Mouse (Mus musculus) midbrain, postnatal 0 days (tissue): ENCODE data around the gene Jmjd4. TPM values are rescaled to one million over a fixed set of nuclear protein-coding genes. Genes with fewer than 3 reads are reported as not detected.

ENCODE experiments used
- ATAC-seq: fragments of 200-750 bp; cut with Nextera tagmentation; 2 replicates; pipeline ENCODE4 v1.8.0; 2017; ENCODE audit warnings: moderate number of reproducible peaks, mild to moderate bottlenecking, moderate TSS enrichment, moderate library complexity; ENCODE audit not compliant: low FRiP score
- DNase-seq: peaks from one replicate; pipeline ENCODE4 v3.0.0-alpha.2; 2015; ENCODE audit warnings: low spot score
- H3K27ac ChIP-seq: fragments of 300-500 bp; sonication (generic); 2 replicates; pipeline ENCODE4 v1.5.1; 2014; ENCODE audit warnings: low read depth, mild to moderate bottlenecking, low read length, mixed read lengths
- H3K27me3 ChIP-seq: fragments of 300-500 bp; sonication (generic); 2 replicates; pipeline ENCODE4 v1.6.1; 2014; ENCODE audit warnings: low read length, control low read depth, mixed read lengths; ENCODE audit not compliant: insufficient read depth
- H3K36me3 ChIP-seq: fragments of 300-500 bp; sonication (generic); 2 replicates; pipeline ENCODE4 v1.6.1; 2014; ENCODE audit warnings: low read length, control low read depth, mixed read lengths; ENCODE audit not compliant: insufficient read depth
- H3K4me1 ChIP-seq: fragments of 300-500 bp; sonication (generic); 2 replicates; pipeline ENCODE4 v1.6.1; 2014; ENCODE audit warnings: mild to moderate bottlenecking, control low read depth, antibody characterized with exemption, low read length, mixed read lengths; ENCODE audit not compliant: insufficient read depth
- H3K4me2 ChIP-seq: fragments of 300-500 bp; sonication (generic); 2 replicates; pipeline ENCODE4 v1.6.1; 2014; ENCODE audit warnings: low read depth, mild to moderate bottlenecking, low read length, mixed read lengths; ENCODE audit not compliant: poor library complexity, severe bottlenecking
- H3K4me3 ChIP-seq: fragments of 300-500 bp; sonication (generic); 2 replicates; pipeline ENCODE4 v1.5.1; 2014; ENCODE audit warnings: low read depth, mild to moderate bottlenecking, low read length, moderate library complexity
- H3K9ac ChIP-seq: fragments of 300-500 bp; sonication (generic); replicated peaks from 2 replicates; pipeline ENCODE4 v1.6.1; 2014; ENCODE audit warnings: mild to moderate bottlenecking, low read length, moderate library complexity, mixed read lengths; ENCODE audit not compliant: poor library complexity, severe bottlenecking
- H3K9me3 ChIP-seq: fragments of 300-500 bp; sonication (generic); 2 replicates; pipeline ENCODE4 v1.6.1; 2016; ENCODE audit warnings: low read length, control low read depth
- CTCF ChIP-seq: IDR thresholded peaks from 2 replicates; pipeline ENCODE4 v1.5.1; 2016; ENCODE audit warnings: antibody characterized with exemption, mild to moderate bottlenecking
- WGBS: fragments of 180-500 bp; shearing (Covaris S2); extraction: QIAGEN DNeasy Blood & Tissue Kit; methylation state at CpG from one replicate; pipeline ENCODE4 v1.1.7; 2014; 5-methylcytosine and 5-hydroxymethylcytosine counted together
- polyA plus RNA-seq: library from polyadenylated mRNA; unstranded; fragments of >200 nt; fragmentation: Nextera tagmentation; extraction: Ambion mirVana; gene quantifications from 2 replicates; pipeline ENCODE4 v1.2.1, GENCODE M21; 2015
- total RNA-seq: library from RNA; depleted of rRNA; stranded (reverse); fragments of >200 nt; gene quantifications from 2 replicates; pipeline ENCODE4 v1.2.3, GENCODE M21; 2014; rRNA removed

The Jmjd4 gene
- total RNA-seq (38.0 and 39.8 TPM in 2 replicates), polyA plus RNA-seq (22.7 and 24.0 TPM in 2 replicates)

DNA sequence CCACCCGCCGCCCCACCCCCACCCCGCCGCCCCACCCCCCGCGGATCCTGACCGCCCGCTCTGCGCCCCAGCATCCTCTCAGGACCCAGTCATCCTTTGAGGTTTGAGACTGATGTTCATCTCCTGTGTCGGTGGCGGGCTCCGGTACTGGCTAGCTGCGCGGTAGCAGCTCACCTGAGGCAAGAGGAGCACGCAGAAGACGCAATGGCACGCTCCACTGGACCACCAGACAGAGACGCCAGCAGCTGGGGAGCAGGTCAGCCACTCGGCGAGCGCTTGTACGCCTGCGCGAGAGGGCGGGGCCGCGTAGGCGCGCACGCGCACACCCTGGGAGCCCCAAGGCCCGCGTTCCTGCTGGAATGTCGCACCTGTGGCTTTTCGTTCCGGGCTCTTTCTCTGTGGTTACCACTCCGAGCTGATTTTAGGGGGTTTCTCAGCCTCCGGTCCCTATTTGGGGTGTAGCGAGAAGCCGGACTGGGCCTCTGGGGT is at the start of gene Jmjd4:
Gene Jmjd4 (plus strand): TSS at position 305 of the 489 bp plus-strand sequence.
- H3K9me3 ChIP-seq, result no peaks in the 10 kb centered on the region
- WGBS, result under 1% methylated on average over 29 of the region's 40 CpGs
- DNase-seq (peak; percentile 94), ATAC-seq (peak; percentile 93)
- peak within 1 kb of the TSS; percentile 88 for H3K9ac ChIP-seq
- peak within 1 kb of the TSS; percentile 84 for H3K4me3 ChIP-seq
- H3K36me3 ChIP-seq, result peaks cover 16% of the 10 kb centered on the region
- H3K4me2 ChIP-seq, result peak within 1 kb of the TSS; percentile 91
- H3K27me3 ChIP-seq, result no peaks in the 10 kb centered on the region
- no peak for TF ChIP-seq CTCF
- peak within 1 kb of the TSS; percentile 87 for H3K27ac ChIP-seq
- H3K4me1 ChIP-seq, result peaks cover 8% of the 10 kb centered on the region; the same call in 1 of the 2 replicates

DNA sequence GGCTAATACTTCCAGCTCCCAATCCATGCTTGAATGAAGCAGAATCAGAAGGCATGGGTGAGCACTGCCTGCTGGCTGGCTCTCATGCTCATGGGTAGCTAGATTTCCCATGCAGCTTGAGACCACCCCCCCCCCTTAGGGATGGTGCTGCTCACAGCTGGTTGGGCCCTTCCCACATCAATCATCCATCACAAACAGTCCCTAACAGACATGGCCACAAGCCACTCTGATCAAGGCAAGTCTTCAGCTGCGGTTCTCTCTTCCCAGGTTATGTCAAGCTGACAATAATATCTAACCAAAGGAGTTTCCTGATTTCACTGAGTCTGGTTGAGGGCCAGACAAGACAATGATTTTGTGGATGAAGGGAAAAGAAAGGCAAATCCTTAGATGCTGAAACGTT is 49.0 kb upstream of the Jmjd4 start:
- no peak for TF ChIP-seq CTCF
- no peak overlapping the region for H3K9ac ChIP-seq
- WGBS, result 77% methylated on average over 2 of the region's 2 CpGs
- H3K4me1 ChIP-seq, result no peaks in the 10 kb centered on the region
- H3K27ac ChIP-seq, result no peak overlapping the region
- H3K9me3 ChIP-seq, result no peaks in the 10 kb centered on the region
- H3K4me2 ChIP-seq, result no peak overlapping the region
- ATAC-seq (no peak), DNase-seq (no peak)
- no peak overlapping the region for H3K4me3 ChIP-seq
- peaks cover 24% of the 10 kb centered on the region for H3K36me3 ChIP-seq
- no peaks in the 10 kb centered on the region for H3K27me3 ChIP-seq

DNA sequence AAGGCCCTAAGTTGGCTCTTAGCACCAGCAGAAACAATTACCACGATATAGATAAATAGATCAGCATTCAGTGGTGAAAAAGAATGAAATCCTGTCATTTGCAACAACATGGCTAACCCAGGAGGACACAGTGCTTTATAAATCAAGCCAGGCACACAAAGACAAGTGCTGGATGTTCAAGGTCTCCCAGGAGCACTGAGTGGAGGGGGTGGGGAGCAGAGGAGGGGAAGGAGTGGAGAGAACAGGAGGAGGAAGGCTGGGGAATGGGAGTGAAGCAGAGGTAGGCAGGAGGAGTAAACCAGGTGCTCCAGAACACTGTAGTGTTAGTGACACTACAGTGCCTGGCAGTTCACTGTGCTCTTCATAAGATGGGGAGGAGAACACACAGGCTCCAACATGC is 44.1 kb upstream of the Jmjd4 start:
- no peak for TF ChIP-seq CTCF
- ATAC-seq (no peak), DNase-seq (no peak)
- Histone ChIP-seq H3K4me3 (no peak overlapping the region), H3K27me3 (no peaks in the 10 kb centered on the region), H3K9me3 (no peaks in the 10 kb centered on the region), H3K36me3 (peaks cover 54% of the 10 kb centered on the region), H3K4me2 (no peak overlapping the region), H3K27ac (no peak overlapping the region), H3K9ac (no peak overlapping the region), H3K4me1 (no peaks in the 10 kb centered on the region)
- 83% methylated on average over 1 of the region's 1 CpGs for WGBS

DNA sequence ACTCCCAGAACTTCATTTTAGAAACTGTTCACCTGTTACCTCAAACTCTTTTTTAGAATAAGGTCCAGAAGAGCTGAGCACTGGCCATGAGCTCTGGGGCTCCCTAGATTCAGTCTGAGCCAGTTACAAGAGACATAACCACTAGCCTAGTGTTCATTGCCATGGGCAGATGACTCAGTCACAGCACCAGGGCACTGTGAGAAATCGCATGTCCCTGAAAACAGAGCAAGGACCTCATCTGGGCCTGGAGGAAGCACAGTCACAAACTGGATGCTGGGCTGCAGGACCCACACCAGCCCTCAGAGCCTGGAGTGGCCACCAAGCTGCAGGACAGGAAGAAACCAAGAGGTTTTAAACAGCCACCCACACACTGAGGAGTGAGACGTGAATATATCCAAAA is 39.0 kb upstream of the Jmjd4 start:
- Histone ChIP-seq H3K4me1 (no peaks in the 10 kb centered on the region), H3K27ac (no peak overlapping the region), H3K9me3 (no peaks in the 10 kb centered on the region), H3K36me3 (peaks cover 48% of the 10 kb centered on the region), H3K4me3 (no peak overlapping the region), H3K4me2 (no peak overlapping the region), H3K9ac (no peak overlapping the region), H3K27me3 (no peaks in the 10 kb centered on the region)
- no peak for TF ChIP-seq CTCF
- no peak for DNase-seq
- 79% methylated on average over 2 of the region's 2 CpGs for WGBS
- ATAC-seq, result no peak

DNA sequence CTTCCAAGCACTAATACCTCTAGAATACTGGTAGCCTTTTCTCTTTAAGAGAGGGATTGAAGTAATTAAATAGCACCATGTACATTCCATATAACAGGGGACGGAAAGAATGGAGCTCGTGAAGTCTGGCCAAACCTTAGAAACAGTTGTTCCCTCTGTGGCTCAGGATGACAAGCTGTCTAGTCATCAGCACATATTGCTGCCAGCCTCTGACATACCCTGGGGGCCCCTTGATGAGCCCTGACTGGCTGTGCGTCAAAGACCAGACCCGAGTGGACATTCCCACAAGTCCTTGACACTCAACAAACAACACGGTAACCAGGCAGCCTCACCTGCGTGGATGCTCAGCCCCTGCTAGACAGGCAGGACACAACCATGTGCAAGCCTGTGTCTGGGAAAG is 37.8 kb upstream of the Jmjd4 start:
- no peak overlapping the region for H3K4me3 ChIP-seq
- no peak for TF ChIP-seq CTCF
- DNase-seq (no peak), ATAC-seq (no peak)
- H3K9me3 ChIP-seq, result no peaks in the 10 kb centered on the region
- no peak overlapping the region for H3K9ac ChIP-seq
- H3K27ac ChIP-seq, result no peak overlapping the region
- peaks cover 40% of the 10 kb centered on the region for H3K36me3 ChIP-seq
- no peaks in the 10 kb centered on the region for H3K4me1 ChIP-seq
- no peak overlapping the region for H3K4me2 ChIP-seq
- WGBS, result 70% methylated on average over 6 of the region's 6 CpGs
- no peaks in the 10 kb centered on the region for H3K27me3 ChIP-seq

DNA sequence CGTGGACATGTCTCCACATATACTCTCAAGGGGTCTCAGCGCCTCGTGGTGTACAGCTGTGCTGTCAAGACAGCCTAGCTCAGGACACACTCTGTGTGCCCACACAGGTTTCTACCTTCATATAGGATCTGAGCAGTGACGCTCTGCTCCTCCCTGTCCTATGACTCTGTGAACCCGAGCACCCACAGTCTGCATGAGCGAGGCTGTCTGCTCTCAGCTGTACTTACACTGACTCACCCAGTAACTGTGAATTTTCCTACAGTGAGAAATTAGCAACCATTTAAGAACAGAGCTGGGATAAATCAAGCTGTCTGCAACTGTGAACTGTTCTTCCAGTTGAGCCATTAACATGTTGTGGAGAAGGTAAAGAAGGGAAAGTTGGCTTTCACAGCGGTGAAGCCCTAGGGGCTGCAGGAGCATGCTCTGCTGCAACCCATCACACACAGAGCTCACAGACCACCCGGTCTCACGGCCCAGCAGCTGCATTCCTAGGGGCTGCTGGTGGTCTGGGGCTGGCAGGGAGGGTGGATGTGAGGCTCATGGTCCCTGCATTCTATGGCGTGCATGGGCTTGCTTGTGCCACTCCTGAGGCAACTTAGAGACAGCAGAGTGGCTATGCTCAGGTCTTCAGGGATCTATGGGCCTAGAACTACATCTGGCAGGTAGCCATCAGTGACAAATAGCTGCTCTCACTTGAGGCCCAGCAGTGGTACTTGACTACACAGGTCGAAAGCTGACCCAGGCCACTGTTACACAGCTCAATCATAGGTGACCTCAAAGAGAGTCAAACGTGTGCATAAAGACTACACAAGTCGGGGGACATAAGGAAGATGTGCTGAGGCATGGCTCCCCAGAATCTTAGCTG is 36.6 kb upstream of the Jmjd4 start:
- Histone ChIP-seq H3K9ac (no peak overlapping the region), H3K27ac (no peak overlapping the region), H3K27me3 (no peaks in the 10 kb centered on the region), H3K9me3 (no peaks in the 10 kb centered on the region), H3K4me1 (no peaks in the 10 kb centered on the region), H3K4me3 (no peak overlapping the region), H3K36me3 (peaks cover 37% of the 10 kb centered on the region), H3K4me2 (no peak overlapping the region)
- DNase-seq, result no peak
- TF ChIP-seq CTCF, result no peak
- ATAC-seq, result no peak
- 87% methylated on average over 13 of the region's 13 CpGs for WGBS
